Mouse (Mus musculus): ENCODE results near the gene Dus2. TPM values are rescaled to one million over a fixed set of nuclear protein-coding genes. Genes with fewer than 3 reads are reported as not detected.
A peak's percentile ranks its signal among the peaks of the same experiment; 100 is the strongest.

Gene Dus2
- total and polyA plus RNA-seq, 2 experiments from 2014 or later: 14.3 to 21.7 TPM

GRCm38 (mm10) chr8:106061686-106062085 is 70.5 kb downstream of the Dus2 start:
- no peaks in the 10 kb centered on the region for H3K36me3 ChIP-seq (ENCODE audit: insufficient read depth)
- no peaks in the 10 kb centered on the region for H3K9me3 ChIP-seq (ENCODE audit: low read length)
- H3K27me3 ChIP-seq (ENCODE audit: insufficient read depth, low read length): no peaks in the 10 kb centered on the region
- 84% methylated on average over 6 of the region's 6 CpGs for WGBS
- DNase-seq (no peak), ATAC-seq (no peak)
- H3K4me1 ChIP-seq (ENCODE audit: insufficient read depth): peaks cover 18% of the 10 kb centered on the region; the same call in 1 of the 2 replicates
- no peak overlapping the region for H3K9ac ChIP-seq
- H3K27ac ChIP-seq (ENCODE audit: low read depth, low read length): no peak overlapping the region
- H3K4me2 ChIP-seq (ENCODE audit: low read depth): peak overlapping the region; percentile 53; the same call in 1 of the 2 replicates
- H3K4me3 ChIP-seq (ENCODE audit: low read depth, low read length): no peak overlapping the region
- TF ChIP-seq CTCF (IDR thresholded peaks at IDR 0.05; ENCODE audit: low read depth): no peak

GRCm38 (mm10) chr8:106063046-106063445 is 71.9 kb downstream of the Dus2 start:
- 98% methylated on average over 7 of the region's 7 CpGs for WGBS
- H3K36me3 ChIP-seq (ENCODE audit: insufficient read depth): no peaks in the 10 kb centered on the region
- H3K9ac ChIP-seq: no peak overlapping the region
- H3K4me1 ChIP-seq (ENCODE audit: insufficient read depth): peaks cover 18% of the 10 kb centered on the region; the same call in 1 of the 2 replicates
- no peaks in the 10 kb centered on the region for H3K9me3 ChIP-seq (ENCODE audit: low read length)
- ATAC-seq (no peak), DNase-seq (no peak)
- H3K4me3 ChIP-seq (ENCODE audit: low read depth, low read length): no peak overlapping the region
- H3K27ac ChIP-seq (ENCODE audit: low read depth, low read length): no peak overlapping the region
- TF ChIP-seq CTCF (IDR thresholded peaks at IDR 0.05; ENCODE audit: low read depth): no peak
- no peak overlapping the region for H3K4me2 ChIP-seq (ENCODE audit: low read depth)
- no peaks in the 10 kb centered on the region for H3K27me3 ChIP-seq (ENCODE audit: insufficient read depth, low read length)

GRCm38 (mm10) chr8:106066721-106067120 is 75.6 kb downstream of the Dus2 start:
- DNase-seq (no peak), ATAC-seq (no peak)
- H3K4me3 ChIP-seq (ENCODE audit: low read depth, low read length): no peak overlapping the region
- H3K36me3 ChIP-seq (ENCODE audit: insufficient read depth): no peaks in the 10 kb centered on the region
- no peak overlapping the region for H3K9ac ChIP-seq
- H3K9me3 ChIP-seq (ENCODE audit: low read length): no peaks in the 10 kb centered on the region
- H3K4me1 ChIP-seq (ENCODE audit: insufficient read depth): peaks cover under 1% of the 10 kb centered on the region; the same call in 1 of the 2 replicates
- no peak for TF ChIP-seq CTCF (IDR thresholded peaks at IDR 0.05; ENCODE audit: low read depth)
- H3K27me3 ChIP-seq (ENCODE audit: insufficient read depth, low read length): no peaks in the 10 kb centered on the region
- H3K4me2 ChIP-seq (ENCODE audit: low read depth): no peak overlapping the region
- WGBS: 84% methylated on average over 2 of the region's 2 CpGs
- no peak overlapping the region for H3K27ac ChIP-seq (ENCODE audit: low read depth, low read length)

GRCm38 (mm10) chr8:106069565-106069964 is 78.4 kb downstream of the Dus2 start:
- DNase-seq: peak; percentile 73
- Histone ChIP-seq H3K4me3 (ENCODE audit: low read depth, low read length) (no peak overlapping the region), H3K27me3 (ENCODE audit: insufficient read depth, low read length) (no peaks in the 10 kb centered on the region), H3K36me3 (ENCODE audit: insufficient read depth) (no peaks in the 10 kb centered on the region), H3K9me3 (ENCODE audit: low read length) (no peaks in the 10 kb centered on the region), H3K27ac (ENCODE audit: low read depth, low read length) (no peak overlapping the region), H3K4me2 (ENCODE audit: low read depth) (no peak overlapping the region), H3K9ac (no peak overlapping the region), H3K4me1 (ENCODE audit: insufficient read depth) (no peaks in the 10 kb centered on the region)
- no peak for TF ChIP-seq CTCF (IDR thresholded peaks at IDR 0.05; ENCODE audit: low read depth)
- no peak for ATAC-seq
- WGBS: 18% methylated on average over 1 of the region's 1 CpGs

- no peaks in the 10 kb centered on the region for H3K4me1 ChIP-seq (ENCODE audit: insufficient read depth)
- H3K9ac ChIP-seq: no peak overlapping the region
- H3K36me3 ChIP-seq (ENCODE audit: insufficient read depth): no peaks in the 10 kb centered on the region
- DNase-seq: no peak
- ATAC-seq: no peak
- H3K27ac ChIP-seq (ENCODE audit: low read depth, low read length): no peak overlapping the region
- no peaks in the 10 kb centered on the region for H3K9me3 ChIP-seq (ENCODE audit: low read length)
- H3K4me2 ChIP-seq (ENCODE audit: low read depth): no peak overlapping the region
- no peaks in the 10 kb centered on the region for H3K27me3 ChIP-seq (ENCODE audit: insufficient read depth, low read length)
- no peak overlapping the region for H3K4me3 ChIP-seq (ENCODE audit: low read depth, low read length)
- no peak for TF ChIP-seq CTCF (IDR thresholded peaks at IDR 0.05; ENCODE audit: low read depth)
Observed at GRCm38 (mm10) chr8:106072113-106072512, 81.0 kb downstream of the Dus2 start.

GRCm38 (mm10) chr8:106074236-106074635 is 83.1 kb downstream of the Dus2 start:
- no peaks in the 10 kb centered on the region for H3K27me3 ChIP-seq (ENCODE audit: insufficient read depth, low read length)
- H3K27ac ChIP-seq (ENCODE audit: low read depth, low read length): no peak overlapping the region

GRCm38 (mm10) chr8:106074659-106075058 is 83.5 kb downstream of the Dus2 start:
- H3K9ac ChIP-seq: no peak overlapping the region
- no peaks in the 10 kb centered on the region for H3K9me3 ChIP-seq (ENCODE audit: low read length)
- ATAC-seq (no peak), DNase-seq (no peak)
- 0 out of 2 replicates have a peak, but pooled peaks cover 7% of the 10 kb centered on the region for H3K36me3 ChIP-seq (ENCODE audit: insufficient read depth)
- H3K4me1 ChIP-seq (ENCODE audit: insufficient read depth): no peaks in the 10 kb centered on the region
- no peak for TF ChIP-seq CTCF (IDR thresholded peaks at IDR 0.05; ENCODE audit: low read depth)
- 58% methylated on average over 1 of the region's 1 CpGs for WGBS
- H3K4me2 ChIP-seq (ENCODE audit: low read depth): no peak overlapping the region
- H3K27ac ChIP-seq (ENCODE audit: low read depth, low read length): 0 out of 2 replicates have a peak overlapping the region, but pooled peaks have one; percentile 10
- no peak overlapping the region for H3K4me3 ChIP-seq (ENCODE audit: low read depth, low read length)
- no peaks in the 10 kb centered on the region for H3K27me3 ChIP-seq (ENCODE audit: insufficient read depth, low read length)

More at GRCm38 (mm10) chr8:106074236-106074635, 83.1 kb downstream of the Dus2 start:
- Histone ChIP-seq H3K36me3 (ENCODE audit: insufficient read depth) (0 out of 2 replicates have a peak, but pooled peaks cover 3% of the 10 kb centered on the region), H3K9ac (no peak overlapping the region), H3K4me2 (ENCODE audit: low read depth) (no peak overlapping the region), H3K4me1 (ENCODE audit: insufficient read depth) (no peaks in the 10 kb centered on the region), H3K9me3 (ENCODE audit: low read length) (no peaks in the 10 kb centered on the region), H3K4me3 (ENCODE audit: low read depth, low read length) (no peak overlapping the region)
- TF ChIP-seq CTCF (IDR thresholded peaks at IDR 0.05; ENCODE audit: low read depth): no peak
- ATAC-seq: no peak
- no peak for DNase-seq

All from forebrain, postnatal 0 days (tissue).